Mouse (Mus musculus) megakaryocyte progenitor cell, adult 5-6 weeks (primary cell): ENCODE data around the gene 6030445D17Rik. TPM values are rescaled to one million over a fixed set of nuclear protein-coding genes. Genes with fewer than 3 reads are reported as not detected.

Experiments used
- ATAC-seq: replicated peaks from 2 replicates; pipeline ENCODE4 v1.8.0; 2016; ENCODE audit warnings: mild to moderate bottlenecking, moderate TSS enrichment, inconsistent platforms; ENCODE audit not compliant: poor library complexity
- total RNA-seq, 2 experiments: library from RNA; stranded (forward) in 1 of 2; stranded (reverse) in 1 of 2; fragments of 157-497, 149-512 nt in 1 of 2; fragments of 200-1000 nt in 1 of 2; gene quantifications; 2 replicates each; pipeline versions ENCODE4 v1.2.3 to v1.2.4; 2015 to 2017

The 6030445D17Rik gene
- total RNA-seq (2015) (not detected in 2 replicates), total RNA-seq (2017) (not detected in 2 replicates)

GRCm38 (mm10) chr4:136462086-136462838 is at the start of gene 6030445D17Rik:
Gene 6030445D17Rik (plus strand): TSS chr4:136462250.
- ATAC-seq: peak; percentile 72

DNA sequence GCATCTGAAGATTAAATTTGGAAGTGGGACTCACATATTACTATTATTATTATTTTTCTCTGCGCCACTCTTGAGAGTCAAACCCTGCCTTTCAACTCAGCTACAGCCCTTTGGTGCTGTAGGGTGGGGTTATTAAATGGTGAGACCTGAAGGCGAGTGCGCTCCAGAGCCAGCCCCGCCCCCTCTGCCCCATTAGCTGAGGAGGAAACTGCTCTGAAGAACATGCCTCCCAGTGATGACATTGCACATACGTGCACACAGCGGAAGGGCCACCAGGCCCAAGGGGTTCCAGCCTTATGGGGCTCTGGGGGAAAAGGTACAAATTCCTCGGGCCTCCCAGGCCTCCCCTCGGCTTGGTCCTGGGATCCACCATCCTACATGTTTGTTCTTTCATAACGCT is 46.6 kb upstream of the 6030445D17Rik start:
- ATAC-seq: no peak

GRCm38 (mm10) chr4:136418962-136419361 is 43.1 kb upstream of the 6030445D17Rik start:
- ATAC-seq: no peak

DNA sequence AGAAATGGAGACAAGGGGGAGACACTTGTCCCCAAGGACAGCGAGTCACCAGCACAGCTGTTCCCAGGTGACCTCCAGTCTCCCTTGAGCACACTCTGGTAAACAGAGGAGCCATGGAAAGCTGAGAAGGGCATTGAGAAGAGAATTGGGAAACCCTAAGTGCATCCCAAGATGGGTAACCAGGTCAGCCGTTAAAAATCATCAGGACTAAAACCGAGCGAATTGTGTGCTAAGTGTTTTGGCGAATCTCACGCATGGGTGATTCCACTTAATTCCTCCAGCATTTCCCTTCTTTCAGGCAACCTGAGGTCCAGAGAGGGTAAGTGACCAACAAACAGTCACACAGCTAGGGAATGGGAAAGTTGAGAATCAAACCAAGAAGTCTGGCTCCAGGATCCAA is 42.7 kb upstream of the 6030445D17Rik start:
- no peak for ATAC-seq

DNA sequence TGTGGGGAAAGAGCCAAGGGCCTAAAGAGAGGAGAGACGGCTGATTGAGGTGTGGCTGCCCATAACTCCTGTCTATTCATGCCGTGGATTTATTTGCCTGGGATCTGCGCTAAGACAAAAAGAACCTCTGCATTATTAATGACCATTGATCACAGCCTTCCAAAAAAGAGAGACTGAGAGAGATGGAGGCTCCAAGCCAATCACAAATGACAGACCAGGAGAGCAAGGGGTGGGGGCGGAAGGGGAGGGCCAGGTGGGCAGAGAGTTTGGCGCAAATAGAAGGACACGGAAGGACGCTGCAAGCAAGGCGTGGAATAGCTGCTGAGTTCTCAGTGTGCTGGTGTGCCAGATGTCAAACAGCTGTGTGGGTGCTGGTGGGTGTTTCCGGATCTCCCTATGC is 38.8 kb upstream of the 6030445D17Rik start, which contains the start of gene Htr1d:
Gene Htr1d (plus strand): TSS at position 301 of the 400 bp plus-strand sequence.
- no peak for ATAC-seq

GRCm38 (mm10) chr4:136424120-136424999 is 37.7 kb upstream of the 6030445D17Rik start:
- ATAC-seq: no peak

- no peak for ATAC-seq
Measured at GRCm38 (mm10) chr4:136425000-136425288, 37.1 kb upstream of the 6030445D17Rik start.

GRCm38 (mm10) chr4:136430609-136431375 is 31.3 kb upstream of the 6030445D17Rik start:
- no peak for ATAC-seq

DNA sequence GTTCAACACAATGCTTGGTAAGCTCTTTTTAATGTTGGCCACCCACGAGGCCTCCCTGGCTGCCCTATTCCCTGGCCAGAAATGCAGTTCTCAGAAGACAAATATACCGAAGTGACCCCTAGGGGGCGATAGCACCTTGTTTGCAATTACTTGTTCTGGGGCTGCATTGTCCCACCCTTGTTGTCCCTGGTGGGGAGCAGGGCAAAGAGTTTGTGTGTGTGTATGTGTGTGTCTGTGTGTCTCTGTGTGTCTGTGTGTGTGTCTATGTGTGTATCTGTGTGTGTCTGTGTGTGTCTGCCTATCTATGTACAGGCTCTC is 30.7 kb upstream of the 6030445D17Rik start:
- ATAC-seq: peak; percentile 73

DNA sequence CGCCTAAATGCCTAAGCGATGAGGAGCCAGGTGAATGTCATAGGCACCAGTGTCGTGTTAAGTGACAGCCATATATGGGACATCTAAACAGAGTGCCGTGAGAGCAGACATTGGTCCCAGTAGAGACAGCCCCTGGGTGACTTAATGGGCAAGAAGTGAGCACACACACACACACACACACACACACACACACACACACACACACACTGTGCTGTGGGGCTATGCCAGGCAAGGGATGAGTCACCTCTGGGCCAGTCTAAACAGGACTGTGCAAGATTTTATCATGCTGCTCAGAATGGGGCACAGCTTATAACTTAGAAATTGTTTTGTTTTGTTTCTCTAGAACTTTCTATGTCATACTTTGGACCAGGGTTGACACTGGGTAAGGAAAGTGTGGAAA is 28.0 kb upstream of the 6030445D17Rik start:
- ATAC-seq: no peak

- ATAC-seq: no peak
Measured at GRCm38 (mm10) chr4:136439106-136439505, 22.9 kb upstream of the 6030445D17Rik start.

DNA sequence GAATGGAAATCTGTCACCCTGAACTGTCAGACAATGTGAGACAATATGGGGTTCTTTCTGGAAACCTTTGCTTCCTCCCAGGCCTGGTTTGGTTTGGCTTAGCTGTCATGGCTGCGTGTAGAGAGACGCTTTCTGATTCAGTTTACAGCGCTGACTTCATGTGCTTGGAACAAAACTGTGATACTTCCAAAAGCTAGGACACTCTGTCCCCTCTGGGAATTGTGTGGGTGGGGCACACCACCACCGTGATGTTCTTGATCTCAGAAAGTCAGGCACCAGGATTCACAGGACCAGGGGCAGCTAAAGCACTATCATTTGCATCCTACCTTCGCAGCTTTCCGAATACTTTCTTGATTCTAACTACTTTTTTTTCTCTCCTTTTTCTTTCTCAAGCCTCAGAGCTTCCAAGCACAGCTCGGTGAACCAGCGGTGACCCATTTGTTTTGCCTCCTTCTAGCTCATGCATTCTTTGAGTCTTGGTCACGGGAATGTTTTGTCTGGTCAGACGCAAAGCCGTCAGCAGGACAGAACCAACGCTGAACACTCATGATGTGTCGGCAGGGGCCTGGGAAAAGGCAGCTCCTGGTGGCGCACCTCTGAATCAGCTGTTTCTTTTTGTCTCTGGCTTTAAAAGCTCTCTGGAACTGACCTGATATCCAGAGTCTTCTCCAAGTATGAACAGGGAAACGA is 20.6 kb upstream of the 6030445D17Rik start:
- ATAC-seq: no peak

- no peak for ATAC-seq
Measured at GRCm38 (mm10) chr4:136444561-136444960, 17.5 kb upstream of the 6030445D17Rik start.

GRCm38 (mm10) chr4:136449795-136450194 is 12.3 kb upstream of the 6030445D17Rik start:
- no peak for ATAC-seq

DNA sequence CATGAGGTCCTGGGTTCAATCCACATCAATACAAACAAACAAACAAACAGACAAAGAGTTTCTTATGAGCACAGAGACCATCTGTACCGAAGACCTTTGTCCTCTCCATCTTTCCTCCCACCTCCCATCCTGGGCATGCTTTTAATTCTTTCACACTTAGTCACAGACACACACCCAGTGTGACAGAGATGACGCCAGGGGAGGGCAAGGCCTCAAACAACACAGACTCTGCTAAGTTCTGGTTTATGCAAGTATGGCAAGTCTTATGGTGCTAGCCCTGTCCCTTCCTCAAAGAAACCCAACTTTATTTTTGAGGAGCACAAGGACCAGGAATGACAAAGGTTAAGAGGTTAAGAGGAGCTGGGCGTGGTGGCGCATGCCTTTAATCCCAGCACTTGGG is 11.8 kb upstream of the 6030445D17Rik start:
- ATAC-seq: no peak

DNA sequence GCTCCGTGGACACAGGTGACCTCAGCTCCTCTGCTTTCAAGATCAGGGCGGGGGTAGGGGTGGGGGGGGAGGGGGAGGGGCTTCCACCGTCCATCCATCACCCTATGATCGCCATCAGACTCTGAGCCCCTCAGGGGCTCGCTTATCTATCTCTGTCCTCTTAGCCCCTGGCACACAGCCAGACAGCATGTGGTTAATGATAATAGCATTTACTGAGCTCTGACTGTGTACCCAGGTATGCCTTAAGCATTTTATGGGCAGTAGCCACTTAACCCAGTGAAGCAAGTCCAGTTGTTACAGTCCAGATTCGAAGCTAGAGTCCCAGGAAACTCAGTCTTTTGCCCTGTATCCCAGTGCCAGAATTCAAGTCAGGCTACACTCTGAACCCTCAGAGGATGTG is 10.5 kb upstream of the 6030445D17Rik start:
- 0 out of 2 replicates have a peak, but pooled peaks have one; percentile 11 for ATAC-seq

DNA sequence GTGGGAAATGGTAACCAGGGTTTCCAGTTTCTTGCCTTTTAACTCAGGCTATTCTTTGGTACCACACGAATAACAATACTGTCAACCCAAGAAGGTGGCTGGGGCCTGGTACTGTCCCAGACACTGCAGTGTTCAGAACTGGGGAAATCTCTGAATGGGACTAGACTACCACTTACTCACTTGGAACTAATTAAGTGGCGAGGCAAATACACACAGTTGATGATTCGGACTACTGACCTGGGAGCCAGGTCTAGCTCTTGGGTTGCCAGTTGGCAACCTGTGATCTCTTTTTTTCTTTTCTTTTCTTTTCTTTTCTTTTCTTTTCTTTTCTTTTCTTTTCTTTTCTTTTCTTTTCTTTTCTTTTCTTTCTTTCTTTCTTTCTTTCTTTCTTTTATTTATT is 9.8 kb upstream of the 6030445D17Rik start:
- no peak for ATAC-seq

- ATAC-seq: no peak
Measured at GRCm38 (mm10) chr4:136452792-136453191, 9.3 kb upstream of the 6030445D17Rik start.

DNA sequence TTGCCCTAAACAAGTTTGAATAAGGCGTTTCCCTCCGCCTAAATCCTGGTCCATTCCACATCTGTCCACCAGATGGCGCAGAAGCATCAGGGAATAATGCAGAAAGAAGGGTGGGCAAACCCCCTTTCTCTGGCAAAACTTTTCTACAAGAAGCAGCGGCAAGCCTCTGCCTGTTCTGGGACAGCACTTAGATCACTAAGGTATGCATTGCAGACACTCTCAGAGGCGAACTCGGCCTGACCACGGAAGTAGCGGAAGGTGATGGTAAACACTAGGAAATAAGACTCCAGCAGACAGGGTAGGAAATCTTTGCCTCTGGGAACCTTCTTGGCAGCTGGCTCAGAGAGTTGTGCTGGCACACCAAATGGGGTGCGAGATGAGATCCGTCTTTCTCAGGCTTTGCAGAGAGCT is 7.2 kb upstream of the 6030445D17Rik start:
- peak; percentile 85 for ATAC-seq

DNA sequence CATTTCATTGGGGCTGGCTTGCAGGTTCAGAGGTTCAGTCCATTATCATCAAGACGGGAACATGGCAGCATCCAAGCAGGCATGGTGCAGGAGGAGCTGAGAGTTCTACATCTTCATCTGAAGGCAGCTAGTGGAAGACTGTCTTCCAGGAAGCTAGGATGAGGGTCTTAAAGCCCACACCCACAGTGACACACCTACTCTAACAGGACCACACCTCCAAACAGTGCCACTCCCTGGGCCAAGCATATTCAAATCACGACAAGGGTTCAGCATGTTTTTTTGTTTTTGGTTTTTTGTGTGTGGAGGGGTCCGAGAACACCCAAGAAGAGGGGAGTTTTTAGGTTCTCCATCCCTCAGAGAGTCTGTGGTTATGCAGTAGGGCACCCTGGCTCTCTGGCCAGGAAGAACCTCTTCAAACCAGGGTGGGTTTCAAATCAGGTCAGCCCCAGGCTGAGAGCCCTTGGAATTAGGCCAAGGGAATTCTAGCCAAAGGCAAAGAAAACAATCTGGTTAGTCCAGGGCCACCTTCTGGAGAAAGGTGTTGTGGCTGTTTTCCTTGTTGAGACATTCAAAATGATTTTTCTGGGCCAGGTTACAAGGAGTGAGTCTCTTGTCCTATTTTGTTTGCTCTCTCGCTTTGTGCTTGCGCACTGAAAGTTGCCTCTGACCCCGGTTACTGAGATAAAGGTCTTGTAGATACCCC is 5.4 kb upstream of the 6030445D17Rik start:
- no peak for ATAC-seq
